Mouse (Mus musculus): ENCODE measurements around the gene Mapk14. TPM values are rescaled to one million over a fixed set of nuclear protein-coding genes. Genes with fewer than 3 reads are reported as not detected.
A peak's percentile ranks its signal among the peaks of the same experiment; 100 is the strongest.

Mapk14 gene
- polyA plus RNA-seq, 1 experiment = 36.7 TPM

DNA sequence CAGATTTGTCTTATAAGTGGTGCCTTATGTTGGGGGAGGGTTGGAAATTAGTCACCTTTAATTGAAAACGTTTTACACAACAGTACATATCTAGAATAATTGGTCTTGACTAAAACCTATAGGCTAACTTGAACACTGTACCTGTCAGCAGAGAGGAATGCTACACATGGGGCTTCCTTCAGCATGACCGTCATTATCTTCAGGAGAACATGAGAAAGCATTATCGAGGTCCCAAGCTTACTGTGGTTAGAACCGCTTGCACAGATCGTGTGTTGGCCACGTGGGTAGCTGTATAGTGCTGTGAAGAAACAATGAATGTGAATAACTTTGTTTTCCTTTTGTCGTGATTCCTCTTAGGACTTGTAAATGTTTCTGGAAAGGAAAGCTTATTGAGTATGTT is 8.7 kb downstream of the Mapk14 start:
- Histone ChIP-seq H3ac (ENCODE audit: control insufficient read depth, insufficient read length, low read depth) (no peak overlapping the region), H3K27me3 (ENCODE audit: control insufficient read depth, insufficient read depth, insufficient read length) (no peaks in the 10 kb centered on the region), H3K36me3 (ENCODE audit: control insufficient read depth, insufficient read depth) (peaks cover 13% of the 10 kb centered on the region), H3K79me3 (ENCODE audit: low read depth) (peaks cover 89% of the 10 kb centered on the region), H3K4me3 (ENCODE audit: insufficient read depth, poor library complexity, severe bottlenecking) (no peak overlapping the region), H3K79me2 (ENCODE audit: control insufficient read depth, insufficient read depth) (peaks cover 100% of the 10 kb centered on the region)
- TF ChIP-seq FOSL1 (IDR thresholded peaks at IDR 0.05; ENCODE audit: insufficient read depth, low read length, poor library complexity, severe bottlenecking) (no peak), MAX (IDR thresholded peaks at IDR 0.05) (no peak), MYOG (IDR thresholded peaks at IDR 0.05; ENCODE audit: control insufficient read depth, extremely low read depth, insufficient read length) (no peak), MYOD1 (IDR thresholded peaks at IDR 0.05; ENCODE audit: control insufficient read depth, insufficient read length, low read depth) (no peak), USF1 (IDR thresholded peaks at IDR 0.05; ENCODE audit: low read depth) (no peak), CEBPB (IDR thresholded peaks at IDR 0.05; ENCODE audit: low read depth) (no peak), CTCF (IDR thresholded peaks at IDR 0.05; ENCODE audit: control insufficient read depth, insufficient read depth, insufficient read length) (no peak)

DNA sequence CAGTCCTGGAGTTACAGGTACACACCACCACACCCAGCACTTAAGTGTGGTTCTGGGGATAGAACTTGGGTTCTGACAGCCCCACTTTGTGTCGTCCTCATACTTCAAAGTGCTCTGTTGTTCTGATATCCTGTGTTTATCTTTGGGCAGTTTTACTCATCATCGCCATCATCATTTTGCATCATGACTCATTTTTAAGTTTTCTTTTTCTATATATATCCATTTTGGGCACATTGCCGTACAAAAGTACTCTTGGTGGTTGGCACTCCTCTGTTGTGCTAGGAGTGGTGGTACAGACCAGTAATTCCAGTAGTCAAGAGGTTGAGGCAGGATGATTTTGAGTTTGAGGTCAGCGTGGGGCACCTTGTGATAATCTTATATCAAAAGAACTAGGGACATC is 10.0 kb downstream of the Mapk14 start:
- no peak overlapping the region for H3ac ChIP-seq (ENCODE audit: control insufficient read depth, insufficient read length, low read depth)

DNA sequence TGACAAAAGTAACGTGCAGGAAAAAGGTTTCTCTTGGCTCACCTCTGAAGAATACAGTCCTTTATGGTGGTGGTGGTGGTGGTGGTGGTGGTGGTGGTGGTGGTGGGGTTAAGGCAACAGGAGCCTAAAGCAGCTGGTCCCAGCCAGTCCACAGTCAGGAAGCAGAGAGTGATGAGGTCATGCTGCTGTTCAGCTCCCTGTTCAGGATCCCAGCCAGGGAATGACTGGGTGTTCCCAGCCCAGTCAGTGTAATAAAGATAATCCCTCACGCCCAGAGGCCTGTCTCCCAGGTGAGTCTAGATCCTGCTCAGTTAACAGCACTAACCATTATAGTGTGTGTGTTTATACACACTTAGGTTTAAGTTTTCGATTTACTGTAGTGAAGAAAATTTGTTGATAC is 10.6 kb downstream of the Mapk14 start:
- H3K36me3 ChIP-seq (ENCODE audit: control insufficient read depth, insufficient read depth) = peaks cover 5% of the 10 kb centered on the region
- no peak overlapping the region for H3K4me3 ChIP-seq (ENCODE audit: insufficient read depth, poor library complexity, severe bottlenecking)
- no peaks in the 10 kb centered on the region for H3K27me3 ChIP-seq (ENCODE audit: control insufficient read depth, insufficient read depth, insufficient read length)
- no peak overlapping the region for H3ac ChIP-seq (ENCODE audit: control insufficient read depth, insufficient read length, low read depth)
- TF ChIP-seq MYOD1 (IDR thresholded peaks at IDR 0.05; ENCODE audit: control insufficient read depth, insufficient read length, low read depth) (peak; percentile 32), MAX (IDR thresholded peaks at IDR 0.05) (no peak)
- peaks cover 100% of the 10 kb centered on the region for H3K79me2 ChIP-seq (ENCODE audit: control insufficient read depth, insufficient read depth)
- peaks cover 89% of the 10 kb centered on the region for H3K79me3 ChIP-seq (ENCODE audit: low read depth)

More for the DNA sequence above, 10.0 kb downstream of the Mapk14 start:
- H3K27me3 ChIP-seq (ENCODE audit: control insufficient read depth, insufficient read depth, insufficient read length) = no peaks in the 10 kb centered on the region
- peaks cover 90% of the 10 kb centered on the region for H3K79me3 ChIP-seq (ENCODE audit: low read depth)
- H3K36me3 ChIP-seq (ENCODE audit: control insufficient read depth, insufficient read depth) = peaks cover 5% of the 10 kb centered on the region
- no peak for TF ChIP-seq MYOD1 (IDR thresholded peaks at IDR 0.05; ENCODE audit: control insufficient read depth, insufficient read length, low read depth)
- no peak for TF ChIP-seq CTCF (IDR thresholded peaks at IDR 0.05; ENCODE audit: control insufficient read depth, insufficient read depth, insufficient read length)
- TF ChIP-seq CEBPB (IDR thresholded peaks at IDR 0.05; ENCODE audit: low read depth) = no peak
- no peak for TF ChIP-seq FOSL1 (IDR thresholded peaks at IDR 0.05; ENCODE audit: insufficient read depth, low read length, poor library complexity, severe bottlenecking)
- no peak for TF ChIP-seq MYOG (IDR thresholded peaks at IDR 0.05; ENCODE audit: control insufficient read depth, extremely low read depth, insufficient read length)
- no peak for TF ChIP-seq MAX (IDR thresholded peaks at IDR 0.05)
- TF ChIP-seq USF1 (IDR thresholded peaks at IDR 0.05; ENCODE audit: low read depth) = no peak
- H3K79me2 ChIP-seq (ENCODE audit: control insufficient read depth, insufficient read depth) = peaks cover 100% of the 10 kb centered on the region
- no peak overlapping the region for H3K4me3 ChIP-seq (ENCODE audit: insufficient read depth, poor library complexity, severe bottlenecking)

DNA sequence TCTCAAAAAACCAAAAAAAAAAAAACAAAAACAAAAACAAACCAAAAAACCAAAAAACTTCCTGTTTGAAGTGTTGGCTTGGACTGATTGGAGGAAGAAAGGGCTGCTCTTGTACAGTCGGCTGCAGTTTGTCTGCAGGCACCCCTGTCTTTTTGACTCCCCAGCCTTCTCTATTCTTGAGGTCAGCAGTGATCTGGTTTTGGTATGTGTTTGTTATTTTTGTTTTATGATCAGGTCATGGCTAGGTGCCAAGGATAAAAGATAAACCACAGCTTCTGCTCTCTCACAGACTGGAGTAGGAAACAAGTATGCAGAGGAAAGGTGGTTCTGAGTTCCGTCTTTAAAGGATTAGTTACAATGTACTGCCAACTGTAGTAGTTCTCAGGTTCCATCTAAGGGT is 11.5 kb downstream of the Mapk14 start:
- no peak overlapping the region for H3ac ChIP-seq (ENCODE audit: control insufficient read depth, insufficient read length, low read depth)
- H3K27me3 ChIP-seq (ENCODE audit: control insufficient read depth, insufficient read depth, insufficient read length) = no peaks in the 10 kb centered on the region
- TF ChIP-seq CEBPB (IDR thresholded peaks at IDR 0.05; ENCODE audit: low read depth) (no peak), MYOD1 (IDR thresholded peaks at IDR 0.05; ENCODE audit: control insufficient read depth, insufficient read length, low read depth) (no peak), MAX (IDR thresholded peaks at IDR 0.05) (no peak), USF1 (IDR thresholded peaks at IDR 0.05; ENCODE audit: low read depth) (no peak), CTCF (IDR thresholded peaks at IDR 0.05; ENCODE audit: control insufficient read depth, insufficient read depth, insufficient read length) (no peak)

DNA sequence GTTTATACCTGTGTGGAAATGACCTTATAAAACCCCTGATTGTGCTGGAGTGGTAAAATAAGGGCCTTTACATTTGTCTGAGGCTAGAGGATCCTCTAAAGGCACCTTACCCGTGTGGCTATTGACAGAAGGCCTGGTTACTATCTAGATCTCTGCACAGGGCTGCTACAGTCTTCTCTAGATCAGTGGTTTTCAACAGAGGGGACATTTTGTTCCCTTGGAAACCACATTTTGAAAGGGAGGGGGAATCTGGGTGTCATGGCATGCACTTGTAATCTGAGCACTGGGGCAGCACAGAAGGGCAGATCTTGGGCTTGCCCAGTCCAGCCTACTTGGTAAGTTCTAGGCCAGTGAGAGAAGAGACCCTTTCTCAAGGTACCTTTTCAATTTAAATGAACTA is 15.6 kb downstream of the Mapk14 start:
- no peak overlapping the region for H3ac ChIP-seq (ENCODE audit: control insufficient read depth, insufficient read length, low read depth)
- no peak overlapping the region for H3K4me3 ChIP-seq (ENCODE audit: insufficient read depth, poor library complexity, severe bottlenecking)
- peaks cover 86% of the 10 kb centered on the region for H3K79me3 ChIP-seq (ENCODE audit: low read depth)
- peaks cover 100% of the 10 kb centered on the region for H3K79me2 ChIP-seq (ENCODE audit: control insufficient read depth, insufficient read depth)
- H3K27me3 ChIP-seq (ENCODE audit: control insufficient read depth, insufficient read depth, insufficient read length) = no peaks in the 10 kb centered on the region
- H3K36me3 ChIP-seq (ENCODE audit: control insufficient read depth, insufficient read depth) = no peaks in the 10 kb centered on the region
- no peak for TF ChIP-seq MYOD1 (IDR thresholded peaks at IDR 0.05; ENCODE audit: control insufficient read depth, insufficient read length, low read depth)
- TF ChIP-seq MYOG (IDR thresholded peaks at IDR 0.05; ENCODE audit: control insufficient read depth, extremely low read depth, insufficient read length) = no peak
- TF ChIP-seq USF1 (IDR thresholded peaks at IDR 0.05; ENCODE audit: low read depth) = no peak
- TF ChIP-seq CTCF (IDR thresholded peaks at IDR 0.05; ENCODE audit: control insufficient read depth, insufficient read depth, insufficient read length) = no peak
- TF ChIP-seq CEBPB (IDR thresholded peaks at IDR 0.05; ENCODE audit: low read depth) = no peak
- TF ChIP-seq MAX (IDR thresholded peaks at IDR 0.05) = no peak
- TF ChIP-seq FOSL1 (IDR thresholded peaks at IDR 0.05; ENCODE audit: insufficient read depth, low read length, poor library complexity, severe bottlenecking) = no peak

More for the DNA sequence above, 11.5 kb downstream of the Mapk14 start:
- Histone ChIP-seq H3K79me3 (ENCODE audit: low read depth) (peaks cover 90% of the 10 kb centered on the region), H3K36me3 (ENCODE audit: control insufficient read depth, insufficient read depth) (no peaks in the 10 kb centered on the region), H3K79me2 (ENCODE audit: control insufficient read depth, insufficient read depth) (peaks cover 100% of the 10 kb centered on the region), H3K4me3 (ENCODE audit: insufficient read depth, poor library complexity, severe bottlenecking) (no peak overlapping the region)

DNA sequence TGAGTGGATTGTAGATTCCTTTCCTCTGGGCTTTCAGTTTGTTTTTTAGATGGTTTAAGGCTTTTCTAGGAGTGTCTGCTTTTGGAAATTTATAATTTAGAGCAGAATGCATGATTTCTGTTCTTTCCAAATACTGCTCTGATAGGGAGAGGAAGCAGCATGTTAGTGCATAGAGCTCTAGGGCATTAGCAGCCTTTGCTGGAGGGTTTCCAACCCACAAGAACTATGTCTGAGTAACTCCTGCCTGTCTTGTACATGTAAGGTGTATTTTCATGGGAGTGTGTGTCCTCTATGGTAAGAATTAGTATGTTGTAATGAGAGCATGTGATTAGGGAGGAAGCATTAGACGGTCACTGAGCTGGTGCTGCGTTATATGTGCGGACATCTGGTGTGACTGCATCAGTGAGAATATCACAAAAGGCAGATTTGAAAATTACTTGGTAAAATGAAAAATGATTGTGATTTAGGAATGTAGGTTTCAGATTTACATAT is 16.1 kb downstream of the Mapk14 start:
- Histone ChIP-seq H3K36me3 (ENCODE audit: control insufficient read depth, insufficient read depth) (no peaks in the 10 kb centered on the region), H3ac (ENCODE audit: control insufficient read depth, insufficient read length, low read depth) (no peak overlapping the region), H3K27me3 (ENCODE audit: control insufficient read depth, insufficient read depth, insufficient read length) (no peaks in the 10 kb centered on the region), H3K4me3 (ENCODE audit: insufficient read depth, poor library complexity, severe bottlenecking) (no peak overlapping the region), H3K79me2 (ENCODE audit: control insufficient read depth, insufficient read depth) (peaks cover 100% of the 10 kb centered on the region), H3K79me3 (ENCODE audit: low read depth) (peaks cover 85% of the 10 kb centered on the region)
- no peak for TF ChIP-seq USF1 (IDR thresholded peaks at IDR 0.05; ENCODE audit: low read depth)
- no peak for TF ChIP-seq CEBPB (IDR thresholded peaks at IDR 0.05; ENCODE audit: low read depth)
- no peak for TF ChIP-seq CTCF (IDR thresholded peaks at IDR 0.05; ENCODE audit: control insufficient read depth, insufficient read depth, insufficient read length)
- TF ChIP-seq MAX (IDR thresholded peaks at IDR 0.05) = no peak
- no peak for TF ChIP-seq MYOG (IDR thresholded peaks at IDR 0.05; ENCODE audit: control insufficient read depth, extremely low read depth, insufficient read length)
- TF ChIP-seq FOSL1 (IDR thresholded peaks at IDR 0.05; ENCODE audit: insufficient read depth, low read length, poor library complexity, severe bottlenecking) = no peak
- no peak for TF ChIP-seq MYOD1 (IDR thresholded peaks at IDR 0.05; ENCODE audit: control insufficient read depth, insufficient read length, low read depth)

Data from C2C12 (cell line).